Comparison of ENCODE assay signal across 8 mouse cellular contexts in the genomic region with DNA sequence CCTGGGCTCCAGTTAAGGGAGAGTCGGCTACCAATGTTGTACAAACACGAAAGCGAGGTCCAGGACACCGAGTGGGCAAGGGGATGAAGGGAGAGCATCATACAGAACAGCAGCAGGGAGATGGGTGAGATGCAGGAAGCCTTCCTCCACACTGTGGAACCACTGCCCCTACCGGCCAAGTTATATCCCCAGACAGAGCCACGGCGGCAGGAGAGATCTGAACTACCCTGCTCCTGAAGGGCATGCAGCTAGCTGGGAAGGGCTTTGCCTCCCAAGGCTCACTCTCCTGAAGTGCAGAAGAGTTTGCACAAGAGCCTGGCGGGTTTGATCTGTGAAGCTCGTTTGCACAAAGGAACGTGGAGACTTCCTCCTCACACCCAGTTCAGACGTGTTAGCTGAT.
DNase-seq lines count a peak whose midpoint lies in the region; ATAC-seq lines count a peak whose summit lies in the region.

No protein-coding gene starts in this region.

- peak; percentile 55; the same call in 1 of the 2 replicates for ATAC-seq in forebrain, embryonic 14.5 days

- no peaks in the 10 kb centered on the region for H3K9me3 ChIP-seq in forebrain, embryonic 14.5 days (replicated peaks; ENCODE audit: control insufficient read depth, low read length)

- no peaks in the 10 kb centered on the region for H3K36me3 ChIP-seq in forebrain, embryonic 14.5 days (ENCODE audit: control insufficient read depth, insufficient read depth, low read length)

- H3K4me2 ChIP-seq in forebrain, embryonic 14.5 days (ENCODE audit: low read length) = no peak overlapping the region

- H3K27me3 ChIP-seq in forebrain, embryonic 14.5 days (replicated peaks; ENCODE audit: control insufficient read depth, insufficient read depth, low read length) = peaks cover 26% of the 10 kb centered on the region

- no peak overlapping the region for H3K4me3 ChIP-seq in forebrain, embryonic 14.5 days (ENCODE audit: low read depth, low read length)

- H3K4me1 ChIP-seq in forebrain, embryonic 14.5 days (ENCODE audit: control insufficient read depth, insufficient read depth, low read length) = peaks cover 10% of the 10 kb centered on the region; the same call in 1 of the 2 replicates

- H3K9ac ChIP-seq in forebrain, embryonic 14.5 days (ENCODE audit: low read length) = no peak overlapping the region

- H3K27ac ChIP-seq in forebrain, embryonic 14.5 days (ENCODE audit: low read depth, low read length) = no peak overlapping the region

- 15% methylated on average over 11 of the region's 11 CpGs for WGBS in forebrain, embryonic 14.5 days

- intact Hi-C loops in gastrocnemius, postnatal 14 days (cut with DNase I; ENCODE audit: low total_unique reads) = loop anchor here (10.0 kb wide), 1 partner anchor 124 kb away; no protein-coding TSS in a partner anchor

- DNase-seq in gastrocnemius, postnatal 14 days = peak; percentile 31
- no peak for DNase-seq in gastrocnemius, postnatal 25 days
- peak; percentile 64 for DNase-seq in NIH3T3 (ENCODE audit: low read depth)
- DNase-seq in forebrain, embryonic 14.5 days (ENCODE audit: low spot score) = no peak
- peak; percentile 69 to 77 for DNase-seq in kidney, postnatal 4 days
- peak; percentile 61 for DNase-seq in retina, postnatal 1 day
- no peak for DNase-seq in c-Kit-positive CD71-positive TER-119-positive erythroid progenitor cells, embryonic 14.5 days (ENCODE audit: low spot score)
- no peak for DNase-seq in thymus, postnatal 36 days

Comparison
In these comparisons a context has a peak if more than half of its experiments do, and no peak if none do; other contexts are left out.
1. DNase-seq: peak in gastrocnemius, postnatal 14 days (single experiment), NIH3T3 (single experiment), kidney, postnatal 4 days (2 of 2) and retina, postnatal 1 day (single experiment); none in gastrocnemius, postnatal 25 days (single experiment), forebrain, embryonic 14.5 days (single experiment), c-Kit-positive CD71-positive TER-119-positive erythroid progenitor cells, embryonic 14.5 days (single experiment) and thymus, postnatal 36 days (0 of 2).